21 mouse cellular contexts compared by ENCODE assay signal in genomic region chr2:35156985-35157384, GRCm38 (mm10). TPM values are rescaled to one million over a fixed set of nuclear protein-coding genes. Genes with fewer than 3 reads are reported as not detected.
DNase-seq lines count a peak whose midpoint lies in the region; ATAC-seq and TF ChIP-seq lines count a peak whose summit lies in the region.
"Had no signal": no experiment of that assay in that cellular context is flagged by ENCODE, and none has a peak within 500 bp of the region (broad histone marks: within the 10 kb centered on the region; RNA-seq: fewer than 3 reads in every experiment).

No protein-coding gene starts in this region.

- 63% methylated on average over 2 of the region's 2 CpGs for WGBS in heart, postnatal 0 days

- no peak for TF ChIP-seq CTCF in heart, postnatal 0 days (IDR thresholded peaks at IDR 0.05; ENCODE audit: low read depth)

- H3K4me1 ChIP-seq in heart, postnatal 0 days (ENCODE audit: control insufficient read depth, insufficient read depth), result no peaks in the 10 kb centered on the region
- H3K4me1 ChIP-seq in megakaryocyte, embryonic 14.5 days, result peaks cover 82% of the 10 kb centered on the region
- H3K4me1 ChIP-seq: embryonic facial prominence, embryonic 10.5 days; forebrain, embryonic 13.5 days; hindbrain, embryonic 13.5 days had no signal

- H3K4me2 ChIP-seq in heart, postnatal 0 days (ENCODE audit: low read depth, low read length), result no peak overlapping the region
- H3K4me2 ChIP-seq: forebrain, embryonic 13.5 days; heart, embryonic 11.5 days; hindbrain, embryonic 13.5 days had no signal

- no peak for DNase-seq in heart, postnatal 0 days (ENCODE audit: low spot score)
- no peak for DNase-seq in heart, postnatal 25 days (ENCODE audit: low spot score)
- DNase-seq in urinary bladder, postnatal 4 days (ENCODE audit: low spot score in 2 of 2), result no peak
- DNase-seq: adrenal gland, postnatal 10 days; cerebellum, adult 11-12 months; cerebellum, adult 9-11 months; cerebellum, postnatal 36 days; forebrain, postnatal 0 days; gastrocnemius, postnatal 25 days; heart, adult 18-20 months; heart, postnatal 10 days had no signal

- H3K27ac ChIP-seq in heart, postnatal 0 days (ENCODE audit: low read depth), result peak overlapping the region; percentile 56; the same call in 1 of the 2 replicates
- H3K27ac ChIP-seq: embryonic facial prominence, embryonic 10.5 days; forebrain, embryonic 13.5 days; hindbrain, embryonic 13.5 days; hindbrain, postnatal 0 days had no signal

- H3K4me3 ChIP-seq in heart, postnatal 0 days (ENCODE audit: low read depth, low read length), result no peak overlapping the region
- H3K4me3 ChIP-seq in megakaryocyte, embryonic 14.5 days (replicated peaks), result peak overlapping the region; percentile 67
- H3K4me3 ChIP-seq: embryonic facial prominence, embryonic 10.5 days; forebrain, embryonic 13.5 days; hindbrain, embryonic 13.5 days had no signal

- H3K27me3 ChIP-seq in heart, postnatal 0 days (ENCODE audit: control insufficient read depth, insufficient read depth, low read length), result no peaks in the 10 kb centered on the region
- no peaks in the 10 kb centered on the region for H3K27me3 ChIP-seq in megakaryocyte, embryonic 14.5 days (replicated peaks)
- H3K27me3 ChIP-seq: forebrain, embryonic 13.5 days; hindbrain, embryonic 13.5 days had no signal

- ATAC-seq in heart, postnatal 0 days (ENCODE audit: insufficient read depth, low read depth), result no peak
- ATAC-seq in megakaryocyte, adult 5-6 weeks (ENCODE audit: poor library complexity, severe bottlenecking), result no peak
- peak; percentile 23; the same call in 1 of the 2 replicates for ATAC-seq in granulocyte monocyte progenitor cell, adult 5-6 weeks (replicated peaks; ENCODE audit: poor library complexity, severe bottlenecking)
- ATAC-seq: forebrain, embryonic 13.5 days; forebrain, postnatal 0 days; hindbrain, postnatal 0 days had no signal

- H3K9ac ChIP-seq in heart, postnatal 0 days (replicated peaks; ENCODE audit: low read depth, low read length), result no peak overlapping the region
- H3K9ac ChIP-seq: forebrain, embryonic 13.5 days; forebrain, postnatal 0 days; hindbrain, embryonic 13.5 days had no signal

- no peaks in the 10 kb centered on the region for H3K9me3 ChIP-seq in heart, postnatal 0 days (replicated peaks; ENCODE audit: control insufficient read depth, low read length)
- no peaks in the 10 kb centered on the region for H3K9me3 ChIP-seq in megakaryocyte, embryonic 14.5 days
- H3K9me3 ChIP-seq: embryonic facial prominence, embryonic 10.5 days; forebrain, embryonic 13.5 days; G1E; hindbrain, embryonic 13.5 days had no signal

- peaks cover 66% of the 10 kb centered on the region for H3K36me3 ChIP-seq in heart, postnatal 0 days (replicated peaks; ENCODE audit: control insufficient read depth, insufficient read depth, low read length)
- H3K36me3 ChIP-seq in megakaryocyte, embryonic 14.5 days (replicated peaks; ENCODE audit: low read length), result peaks cover 84% of the 10 kb centered on the region

- TF ChIP-seq EP300 in heart, postnatal 0 days (IDR thresholded peaks at IDR 0.05; ENCODE audit: low read depth), result no peak

- intact Hi-C loops in heart, postnatal 25 days (cut with DNase I), result no loop called here

RNA-seq across cellular contexts. Expression of gene Rab14, which starts 43.9 kb away (rescaled TPM):
- total RNA-seq in heart, postnatal 0 days (2014; rRNA removed; ENCODE audit: low replicate concordance), result 83.8 and 130 TPM in 2 replicates
- polyA plus RNA-seq in heart, postnatal 0 days (2015; fragmentation: Nextera tagmentation; extraction: Ambion mirVana), result 346 and 349 TPM in 2 replicates
- 100 to 1,000 TPM; 117 to 136 TPM for total RNA-seq in heart, postnatal 25 days (2021)
- 1,333 and 3,452 TPM in 2 replicates for polyA plus RNA-seq in megakaryocyte, embryonic 14.5 days (2012; ENCODE audit: insufficient read depth, low replicate concordance)
- total RNA-seq in megakaryocyte, adult 5-6 weeks (2015), result 153 and 167 TPM in 2 replicates
- total RNA-seq in megakaryocyte, adult 5-6 weeks (2017), result 134 and 137 TPM in 2 replicates
- total RNA-seq in granulocyte monocyte progenitor cell, adult 5-6 weeks (2014; fragmentation: Nextera tagmentation), result 102 and 118 TPM in 2 replicates
- 102 and 136 TPM in 2 replicates for total RNA-seq in granulocyte monocyte progenitor cell, adult 5-6 weeks (2017)

RNA-seq across cellular contexts. Expression of gene Cntrl, which starts 47.7 kb away (rescaled TPM):
- 5.8 and 17.7 TPM in 2 replicates for total RNA-seq in heart, postnatal 0 days (2014; rRNA removed; ENCODE audit: low replicate concordance)
- polyA plus RNA-seq in heart, postnatal 0 days (2015; fragmentation: Nextera tagmentation; extraction: Ambion mirVana), result 8.6 and 9.1 TPM in 2 replicates
- 1 to 10 TPM; 6.5 to 7.1 TPM for total RNA-seq in heart, postnatal 25 days (2021)
- polyA plus RNA-seq in megakaryocyte, embryonic 14.5 days (2012; ENCODE audit: insufficient read depth, low replicate concordance), result 4.0 and 4.8 TPM in 2 replicates
- total RNA-seq in megakaryocyte, adult 5-6 weeks (2015), result 101 and 115 TPM in 2 replicates
- 131 and 137 TPM in 2 replicates for total RNA-seq in megakaryocyte, adult 5-6 weeks (2017)
- 101 and 118 TPM in 2 replicates for total RNA-seq in granulocyte monocyte progenitor cell, adult 5-6 weeks (2014; fragmentation: Nextera tagmentation)
- 90.1 and 112 TPM in 2 replicates for total RNA-seq in granulocyte monocyte progenitor cell, adult 5-6 weeks (2017)

RNA-seq across cellular contexts. Expression of gene AI182371, which starts 55.6 kb away (rescaled TPM):
- 0.46 TPM in 1 of 2 replicates, not detected in the other for total RNA-seq in heart, postnatal 0 days (2014; rRNA removed; ENCODE audit: low replicate concordance)
- polyA plus RNA-seq in heart, postnatal 0 days (2015; fragmentation: Nextera tagmentation; extraction: Ambion mirVana), result 0.10 and 0.20 TPM in 2 replicates
- total RNA-seq in heart, postnatal 25 days (2021), result not detected
- polyA plus RNA-seq in megakaryocyte, embryonic 14.5 days (2012; ENCODE audit: insufficient read depth, low replicate concordance), result 0.23 TPM in 1 of 2 replicates, not detected in the other
- 1.3 and 1.4 TPM in 2 replicates for total RNA-seq in megakaryocyte, adult 5-6 weeks (2015)
- 1.4 and 1.7 TPM in 2 replicates for total RNA-seq in megakaryocyte, adult 5-6 weeks (2017)
- 0.51 and 2.4 TPM in 2 replicates for total RNA-seq in granulocyte monocyte progenitor cell, adult 5-6 weeks (2014; fragmentation: Nextera tagmentation)
- total RNA-seq in granulocyte monocyte progenitor cell, adult 5-6 weeks (2017), result 1.3 and 2.1 TPM in 2 replicates
- total RNA-seq: gastrocnemius, adult 18-20 months; gastrocnemius, postnatal 25 days; heart, adult 18-20 months; hindbrain, postnatal 0 days had no signal
- polyA plus RNA-seq: hindbrain, embryonic 13.5 days had no signal
